Mouse (Mus musculus) cerebellum, adult 2 months (tissue): ENCODE measurements around the gene Rbm28. TPM values are rescaled to one million over a fixed set of nuclear protein-coding genes. Genes with fewer than 3 reads are reported as not detected.

Experiments used
- DNase-seq, 2 experiments: peaks; one replicate each; pipeline ENCODE4 v3.0.0; 2021
- H3K27ac ChIP-seq: fragments of 200-500 bp; 2 replicates; pipeline ENCODE4 v1.5.1; 2012; ENCODE audit warnings: low read length, control low read depth, inconsistent platforms; ENCODE audit not compliant: insufficient read depth
- H3K27me3 ChIP-seq: fragments of 200-500 bp; 2 replicates; pipeline ENCODE4 v1.6.1; 2012; ENCODE audit warnings: inconsistent platforms, mild to moderate bottlenecking, low read length, moderate library complexity; ENCODE audit not compliant: control insufficient read depth, insufficient read depth
- H3K4me1 ChIP-seq: fragments of 200-500 bp; 2 replicates; pipeline ENCODE4 v1.6.1; 2011; ENCODE audit warnings: low read length; ENCODE audit not compliant: control insufficient read depth, insufficient read depth
- H3K4me3 ChIP-seq: fragments of 200-500 bp; replicated peaks from 2 replicates; pipeline ENCODE3; 2011; ENCODE audit warnings: mild to moderate bottlenecking, low read depth, low read length, control low read depth; ENCODE audit not compliant: insufficient read depth
- CTCF ChIP-seq: fragments of 200-500 bp; IDR thresholded peaks from 2 replicates; pipeline ENCODE4 v1.5.1; 2011; ENCODE audit warnings: low read depth, mild to moderate bottlenecking, control low read depth, low read length, moderate library complexity, borderline replicate concordance; ENCODE audit not compliant: insufficient read depth
- POLR2A ChIP-seq: fragments of 200-500 bp; IDR thresholded peaks from 2 replicates; pipeline ENCODE4 v1.6.1; 2011; ENCODE audit warnings: low read length, control low read depth, borderline replicate concordance; ENCODE audit not compliant: insufficient read depth
- WGBS: fragments of 180-500 bp; shearing (Covaris S2); methylation state at CpG from one replicate; pipeline ENCODE4 v1.1.7; 2018; 5-methylcytosine and 5-hydroxymethylcytosine counted together
- polyA plus RNA-seq: library from polyadenylated mRNA; depleted of rRNA; stranded (reverse); fragments of >200 nt; gene quantifications from 2 replicates; pipeline ENCODE4 v1.2.3, GENCODE M21; 2012

The Rbm28 gene
- polyA plus RNA-seq, 1 experiment, result 44.2 TPM

DNA sequence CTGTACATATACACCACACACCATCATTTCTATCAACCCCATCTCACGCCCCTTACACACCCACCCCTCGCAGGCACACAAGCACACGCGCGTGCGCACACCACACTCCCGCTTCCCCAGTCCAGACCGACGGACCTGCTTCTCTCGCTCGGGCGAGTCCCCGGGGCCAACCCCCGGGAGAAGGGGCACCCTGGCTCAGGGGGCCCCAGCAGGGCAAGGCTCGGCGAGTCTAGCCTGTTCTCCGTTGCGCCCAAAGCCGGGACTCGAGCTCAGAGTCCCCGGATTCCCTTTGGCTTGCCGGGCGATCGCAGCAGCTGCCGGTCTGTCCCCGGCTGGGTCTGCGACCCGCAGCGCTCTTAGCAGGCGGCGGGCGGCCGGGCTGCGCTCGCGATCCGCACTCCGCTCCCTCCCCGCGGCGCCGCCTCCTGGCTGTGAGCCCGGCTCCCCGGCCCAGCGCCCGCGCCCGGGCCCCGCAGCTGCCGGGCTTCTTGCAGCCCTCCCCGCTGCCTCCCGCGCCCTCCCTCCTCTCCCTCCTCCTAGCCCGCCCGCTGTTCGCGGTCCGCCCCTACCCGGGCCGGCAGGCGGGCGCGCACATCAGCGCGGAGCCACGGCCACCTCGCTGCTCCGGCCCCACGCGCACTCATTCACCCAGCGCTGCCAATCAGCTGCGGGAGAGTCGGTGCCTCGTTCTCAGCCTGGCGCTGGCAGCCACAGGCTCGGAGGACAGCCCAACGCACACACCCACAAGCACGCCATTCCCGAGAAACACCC, 14.3 kb upstream of the Rbm28 start, which contains the start of gene Prrt4:
Gene Prrt4 (minus strand): TSS at position 697 of the 771 bp plus-strand sequence.
- Histone ChIP-seq H3K27ac (no peak within 1 kb of the TSS), H3K4me3 (peak within 1 kb of the TSS; percentile 48), H3K4me1 (no peaks in the 10 kb centered on the region), H3K27me3 (no peaks in the 10 kb centered on the region)
- DNase-seq, result peak; percentile 65 to 66
- 1% methylated on average over 77 of the region's 79 CpGs for WGBS
- no peak for TF ChIP-seq POLR2A

DNA sequence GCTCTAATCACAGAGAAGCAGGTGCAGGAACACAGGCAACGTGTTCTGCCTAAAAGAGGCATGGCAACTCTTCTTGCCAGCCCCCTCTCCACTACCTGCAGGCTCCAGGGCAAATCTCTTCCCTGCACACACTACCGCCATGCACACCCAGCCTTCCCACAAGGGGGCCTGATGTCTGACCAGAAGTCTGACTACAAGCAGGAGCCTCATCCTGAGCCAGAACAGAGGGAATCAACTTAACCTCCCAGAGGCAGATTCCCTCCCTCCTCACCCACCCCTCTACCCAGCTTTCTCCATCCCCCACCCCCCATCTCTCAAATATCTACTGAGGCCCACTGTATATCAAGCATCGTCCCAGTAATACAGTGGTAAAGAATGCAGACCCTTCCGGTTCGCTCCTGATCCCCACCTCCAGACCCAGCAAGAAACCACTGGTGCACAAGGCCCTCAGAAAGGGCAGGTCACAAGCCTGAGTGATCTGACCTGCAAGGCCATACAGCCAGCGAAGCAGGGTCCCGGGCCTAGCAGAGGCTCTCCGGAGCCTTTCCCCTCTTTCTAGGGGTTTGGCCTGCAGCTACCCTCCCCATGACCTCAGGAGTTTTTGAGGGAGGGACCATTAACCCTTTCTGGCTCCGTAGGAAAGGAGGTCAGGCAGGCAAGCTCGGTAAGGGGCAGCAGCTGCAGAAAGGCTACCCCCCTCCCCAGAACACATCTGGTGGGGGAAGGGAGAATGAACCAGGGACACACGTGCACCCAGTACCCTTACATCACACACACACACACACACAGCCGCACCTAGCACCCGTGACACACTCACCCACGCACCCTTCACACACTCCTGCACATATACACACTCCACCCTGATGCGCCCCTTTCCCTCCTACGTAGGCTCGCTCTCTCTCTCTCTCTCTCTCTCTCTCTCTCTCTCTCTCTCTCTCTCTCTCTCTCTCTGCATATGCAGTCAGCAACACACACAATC, 13.4 kb upstream of the Rbm28 start:
- no peak overlapping the region for H3K4me3 ChIP-seq
- H3K4me1 ChIP-seq, result no peaks in the 10 kb centered on the region
- H3K27ac ChIP-seq, result no peak overlapping the region
- 64% methylated on average over 17 of the region's 17 CpGs for WGBS
- TF ChIP-seq POLR2A, result no peak
- TF ChIP-seq CTCF, result no peak
- H3K27me3 ChIP-seq, result no peaks in the 10 kb centered on the region
- DNase-seq, result peak in 1 of 2 experiments; percentile 11

DNA sequence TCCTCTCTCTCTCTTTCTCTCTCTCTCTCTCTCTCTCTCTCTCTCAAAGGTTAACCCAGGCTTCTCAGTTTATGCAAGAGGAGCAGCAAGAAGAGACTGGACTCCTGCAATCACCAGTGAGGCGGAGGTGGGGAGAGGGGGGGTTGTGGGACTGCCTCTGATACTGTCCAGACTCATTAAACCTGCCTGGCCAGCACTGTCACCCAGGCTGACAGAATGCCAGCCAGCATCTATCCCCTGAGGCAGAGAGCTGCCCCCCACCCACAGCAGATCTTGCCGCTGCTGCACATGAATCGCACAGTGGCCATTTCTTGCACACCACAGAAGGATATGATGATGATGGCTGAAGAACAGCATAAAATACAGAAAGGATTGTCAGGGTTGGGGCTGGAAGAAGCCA, 10.3 kb upstream of the Rbm28 start:
- DNase-seq, result no peak
- no peak overlapping the region for H3K4me3 ChIP-seq
- 81% methylated on average over 3 of the region's 3 CpGs for WGBS
- no peaks in the 10 kb centered on the region for H3K4me1 ChIP-seq
- no peaks in the 10 kb centered on the region for H3K27me3 ChIP-seq
- TF ChIP-seq CTCF (no peak), POLR2A (no peak)
- no peak overlapping the region for H3K27ac ChIP-seq

DNA sequence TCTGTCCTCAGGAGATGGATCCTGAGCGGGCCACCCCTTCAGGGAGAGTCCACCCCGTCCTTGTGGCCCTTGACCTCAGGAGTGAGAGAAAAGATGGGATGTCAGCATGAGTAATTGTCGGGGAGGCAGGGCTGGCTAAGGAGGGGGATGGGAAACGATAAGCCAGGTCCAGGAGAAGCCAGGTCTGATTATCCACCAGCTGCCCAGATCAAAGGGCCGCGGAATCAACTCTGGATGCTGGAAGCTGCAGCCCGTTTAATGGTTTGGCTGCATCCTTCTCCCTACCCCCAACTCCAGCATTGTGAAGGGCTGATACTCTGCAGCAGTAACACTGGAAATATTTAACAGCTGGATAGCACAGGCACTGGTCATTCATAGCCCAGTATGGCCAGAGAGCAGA, 9.6 kb upstream of the Rbm28 start:
- no peaks in the 10 kb centered on the region for H3K27me3 ChIP-seq
- no peak overlapping the region for H3K27ac ChIP-seq
- peak in 1 of 2 experiments; percentile 4 for DNase-seq
- H3K4me3 ChIP-seq, result no peak overlapping the region
- H3K4me1 ChIP-seq, result no peaks in the 10 kb centered on the region
- 52% methylated on average over 7 of the region's 7 CpGs for WGBS
- TF ChIP-seq CTCF, result no peak
- TF ChIP-seq POLR2A, result no peak

DNA sequence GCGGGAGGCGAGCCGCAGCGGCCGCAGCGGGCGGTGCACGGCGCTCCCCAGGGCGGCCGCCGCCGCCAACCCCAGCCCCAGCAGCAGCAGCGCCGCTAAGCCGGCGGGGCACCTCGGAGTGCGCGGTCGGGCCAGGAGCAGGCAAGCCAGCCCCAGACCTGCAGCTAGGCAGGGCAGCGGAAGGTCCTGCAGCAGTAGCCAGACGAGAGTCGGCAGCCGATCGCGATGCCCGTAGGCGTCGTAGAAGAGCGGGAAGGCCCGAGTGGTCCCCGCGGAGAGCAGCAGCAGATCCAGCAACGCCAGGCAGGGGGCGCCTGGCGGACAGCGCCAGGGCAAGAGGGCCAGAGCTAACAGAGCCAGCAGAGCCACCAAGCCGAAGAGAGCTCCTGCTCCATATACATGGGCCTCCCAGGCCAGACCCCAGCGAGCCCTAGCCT, 6.2 kb upstream of the Rbm28 start:
- H3K27ac ChIP-seq, result no peak overlapping the region
- no peaks in the 10 kb centered on the region for H3K27me3 ChIP-seq
- TF ChIP-seq POLR2A (no peak), CTCF (peak; percentile 67)
- H3K4me1 ChIP-seq, result no peaks in the 10 kb centered on the region
- WGBS, result under 1% methylated on average over 39 of the region's 40 CpGs
- DNase-seq, result peak; percentile 71 to 80
- H3K4me3 ChIP-seq, result peak overlapping the region; percentile 43

DNA sequence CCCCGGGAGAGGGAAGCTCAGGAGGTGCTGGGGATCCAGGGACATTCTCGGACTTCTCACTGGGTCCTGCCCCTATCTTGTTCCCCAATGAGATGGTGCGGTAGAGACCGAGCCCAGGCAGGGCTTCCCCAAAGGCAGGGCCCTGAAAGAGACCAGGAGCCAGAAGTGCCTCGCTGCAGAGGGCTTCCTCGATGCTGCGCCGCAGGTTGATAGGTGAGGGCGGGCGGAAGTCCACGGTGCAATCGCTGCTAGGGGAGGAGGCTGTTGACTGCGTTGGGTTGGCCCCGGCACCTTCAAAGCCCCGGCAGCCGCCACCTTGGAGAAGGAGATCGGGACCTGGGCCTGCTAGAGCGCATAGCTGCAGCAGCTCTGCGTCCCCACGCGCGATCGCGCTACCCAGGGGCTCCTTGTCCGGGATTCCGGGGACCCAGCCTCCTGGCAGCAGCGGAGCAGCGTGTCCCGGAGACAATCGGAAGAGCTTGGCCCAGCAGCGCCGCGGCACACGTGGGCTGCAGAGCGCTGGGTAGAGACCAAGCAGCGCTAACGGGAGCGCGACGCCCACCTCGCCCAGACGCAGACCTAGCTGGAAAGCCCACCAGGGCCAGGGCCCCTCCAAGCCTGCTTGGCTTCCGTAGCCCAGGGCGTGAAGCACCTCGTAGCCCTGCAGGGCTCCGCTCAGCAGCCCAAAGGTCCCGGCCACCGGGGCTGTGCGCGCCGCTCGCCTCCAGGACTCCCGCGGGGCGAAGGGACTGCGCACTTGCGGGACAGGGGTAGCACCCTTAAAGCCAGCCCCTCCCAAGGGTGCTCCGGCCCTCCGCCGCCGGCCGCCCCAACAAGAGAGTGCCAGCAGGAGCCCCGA, 5.5 kb upstream of the Rbm28 start:
- 2% methylated on average over 58 of the region's 63 CpGs for WGBS
- H3K4me1 ChIP-seq, result no peaks in the 10 kb centered on the region
- TF ChIP-seq POLR2A (no peak), CTCF (no peak)
- no peak overlapping the region for H3K27ac ChIP-seq
- H3K4me3 ChIP-seq, result peak overlapping the region; percentile 43
- DNase-seq, result peak; percentile 25 to 62
- H3K27me3 ChIP-seq, result no peaks in the 10 kb centered on the region

DNA sequence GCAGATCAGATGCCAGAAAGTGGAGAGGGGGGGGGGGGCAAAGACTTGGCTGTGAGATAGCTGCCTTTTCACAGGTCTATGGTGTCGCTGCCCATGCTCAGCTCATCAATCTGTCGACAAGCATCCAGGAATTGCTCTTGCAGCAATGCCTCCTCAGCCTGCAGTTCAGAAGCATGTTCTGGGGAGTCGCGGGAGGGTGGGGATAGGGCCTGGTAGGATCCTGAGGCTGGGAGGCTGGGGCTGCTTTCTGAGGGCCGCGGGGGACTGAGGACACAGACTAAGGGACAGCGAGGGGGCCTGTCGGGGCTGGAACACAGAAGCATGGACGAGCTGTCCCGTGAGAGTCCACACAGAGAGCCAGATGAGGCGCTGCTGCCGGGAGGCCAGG, 4.9 kb upstream of the Rbm28 start:
- TF ChIP-seq POLR2A, result no peak
- no peak for TF ChIP-seq CTCF
- no peak for DNase-seq
- Histone ChIP-seq H3K27ac (no peak overlapping the region), H3K4me3 (no peak overlapping the region), H3K4me1 (no peaks in the 10 kb centered on the region), H3K27me3 (no peaks in the 10 kb centered on the region)
- WGBS, result 36% methylated on average over 12 of the region's 12 CpGs
